In the genomic region with DNA sequence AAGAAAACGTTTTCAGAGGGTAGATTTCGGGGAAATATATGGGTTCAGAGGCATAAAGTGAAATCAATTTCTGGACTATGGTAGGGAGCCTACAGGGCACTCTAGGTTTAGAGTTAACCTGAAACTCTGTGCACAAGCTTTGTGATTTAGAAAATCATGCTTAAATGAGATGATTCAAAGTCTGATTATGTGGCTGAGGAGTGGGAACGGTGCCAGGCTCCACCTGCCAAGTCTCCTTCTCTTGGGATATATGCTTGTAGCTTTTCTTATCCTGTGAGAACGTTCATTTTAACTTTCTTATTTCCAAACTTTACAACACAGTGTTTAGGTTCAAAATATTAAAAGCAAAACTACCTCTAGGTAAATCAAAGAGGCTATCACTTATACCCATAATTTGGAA, we compare ENCODE assay signal across 7 mouse cellular contexts. TPM values are rescaled to one million over a fixed set of nuclear protein-coding genes. Genes with fewer than 3 reads are reported as not detected.
A peak's percentile ranks its signal among the peaks of the same experiment; 100 is the strongest.
DNase-seq lines count a peak whose midpoint lies in the region; ATAC-seq lines count a peak whose summit lies in the region.

No protein-coding gene starts in this region.

- H3K9me3 ChIP-seq in heart, embryonic 11.5 days (replicated peaks; ENCODE audit: control insufficient read depth, low read length): no peaks in the 10 kb centered on the region

- H3K9ac ChIP-seq in heart, embryonic 11.5 days (ENCODE audit: low read depth, low read length): no peak overlapping the region

- intact Hi-C loops in heart, postnatal 14 days (cut with DNase I): no loop called here

- peaks cover 4% of the 10 kb centered on the region; the same call in 1 of the 2 replicates for H3K4me1 ChIP-seq in heart, embryonic 11.5 days (ENCODE audit: control insufficient read depth, insufficient read depth, low read length)

- no peaks in the 10 kb centered on the region for H3K36me3 ChIP-seq in heart, embryonic 11.5 days (ENCODE audit: control insufficient read depth, insufficient read depth, low read length)

- H3K27ac ChIP-seq in heart, embryonic 11.5 days (ENCODE audit: low read depth, low read length): no peak overlapping the region

- peak; percentile 46 to 54 for DNase-seq in heart, postnatal 14 days
- peak; percentile 62 for DNase-seq in 3T3-L1 (ENCODE audit: low read depth, low spot score)
- peak; percentile 62 for DNase-seq in adrenal gland, postnatal 25 days
- DNase-seq in kidney, adult 8-10 months: peak; percentile 44 to 63
- DNase-seq in frontal cortex, postnatal 25 days (ENCODE audit: low spot score in 2 of 2): no peak

- no peaks in the 10 kb centered on the region for H3K27me3 ChIP-seq in heart, embryonic 11.5 days (ENCODE audit: control insufficient read depth, insufficient read depth, low read length)

- no peak overlapping the region for H3K4me3 ChIP-seq in heart, embryonic 11.5 days (ENCODE audit: low read depth, low read length)

- no peak for ATAC-seq in heart, embryonic 11.5 days (replicated peaks; ENCODE audit: insufficient number of reproducible peaks, low FRiP score, low TSS enrichment)
- ATAC-seq in granulocyte monocyte progenitor cell, adult 5-6 weeks (replicated peaks; ENCODE audit: poor library complexity, severe bottlenecking): no peak

- H3K4me2 ChIP-seq in heart, embryonic 11.5 days: no peak overlapping the region

- WGBS in heart, embryonic 11.5 days (ENCODE audit: insufficient replicate concordance): 74% methylated on average over 4 of the region's 4 CpGs

RNA-seq across cellular contexts. Expression of gene Ric1, which starts 2.5 kb away (rescaled TPM):
- 10 to 100 TPM; 27.3 to 30.8 TPM for total RNA-seq in heart, postnatal 14 days (2021)
- 6.5 and 8.7 TPM in 2 replicates for polyA plus RNA-seq in heart, embryonic 11.5 days (2014; fragmentation: Nextera tagmentation; extraction: Ambion mirVana)
- 36.3 and 40.9 TPM in 2 replicates for total RNA-seq in adrenal gland, postnatal 25 days (2021)
- total RNA-seq in granulocyte monocyte progenitor cell, adult 5-6 weeks (2014; fragmentation: Nextera tagmentation): 22.4 and 24.1 TPM in 2 replicates
- 17.5 and 18.9 TPM in 2 replicates for total RNA-seq in granulocyte monocyte progenitor cell, adult 5-6 weeks (2017)

Comparison
In these comparisons a context has a peak if more than half of its experiments do, and no peak if none do; other contexts are left out.
1. DNase-seq: peak in heart, postnatal 14 days (2 of 2), 3T3-L1 (single experiment), adrenal gland, postnatal 25 days (single experiment) and kidney, adult 8-10 months (2 of 2); none in frontal cortex, postnatal 25 days (0 of 2).